Mouse (Mus musculus): ENCODE measurements at regions not wholly inside any gene's neighbourhood (a gene's known extent, or its start where the extent isn't known, plus 50 kb on each side); places are given as distances from the start of the nearest gene placed in this dataset.

DNA sequence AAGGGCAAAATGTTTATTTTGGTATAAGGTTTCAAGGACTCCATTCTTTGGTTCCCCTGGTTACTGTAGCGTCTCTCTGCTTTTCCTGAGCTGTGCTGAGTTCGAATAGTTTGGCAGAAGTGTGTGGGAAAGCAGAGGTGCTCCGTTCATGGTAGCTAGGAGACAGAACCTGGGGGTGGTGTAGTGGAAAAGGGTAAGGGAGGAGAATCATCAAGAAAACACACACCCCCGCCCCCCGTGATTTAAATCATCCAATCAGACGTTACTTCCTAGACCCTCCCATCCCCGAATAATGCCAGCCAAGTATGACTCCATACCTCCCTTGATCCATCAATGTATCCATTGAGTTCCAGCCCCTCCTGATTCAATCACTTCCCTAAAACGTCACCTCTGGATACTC is 418.6 kb upstream of the Id4 start:
- TF ChIP-seq CTCF (IDR thresholded peaks at IDR 0.05; ENCODE audit: low read depth): no peak
- TF ChIP-seq EP300 (IDR thresholded peaks at IDR 0.05; ENCODE audit: low read depth): no peak
